Mouse (Mus musculus) testis, postnatal 10 days (tissue): ENCODE measurements around the gene Trf.
"Not testable (repeated sequence)": the region's sequence is repeated elsewhere in the genome, so short reads cannot be mapped to it uniquely, and the experiment has no call there.

Experiments used
- DNase-seq: peaks from one replicate; pipeline ENCODE4 v3.0.0; 2021; ENCODE audit warnings: low spot score

Gene Trf

DNA sequence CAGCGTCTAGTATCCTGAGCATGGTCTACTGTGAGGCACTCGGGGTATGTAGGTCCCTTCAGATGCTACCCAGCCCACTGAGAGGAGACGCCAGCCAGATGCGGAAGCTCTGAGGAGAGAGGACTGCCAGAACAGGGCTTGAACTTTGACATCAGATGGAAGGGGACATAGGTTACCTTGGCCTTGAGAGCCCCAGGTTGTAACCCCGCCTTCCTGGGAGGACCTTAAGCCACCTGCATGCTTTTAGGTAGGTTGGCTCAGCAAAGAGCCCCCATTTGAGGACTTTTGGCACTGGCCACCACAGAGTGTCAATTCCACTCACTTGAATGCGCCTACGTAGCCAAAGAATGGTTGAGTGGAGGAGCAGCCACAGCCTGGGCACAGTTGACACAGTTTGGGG, 5.5 kb downstream of the Trf start:
- no peak for DNase-seq

DNA sequence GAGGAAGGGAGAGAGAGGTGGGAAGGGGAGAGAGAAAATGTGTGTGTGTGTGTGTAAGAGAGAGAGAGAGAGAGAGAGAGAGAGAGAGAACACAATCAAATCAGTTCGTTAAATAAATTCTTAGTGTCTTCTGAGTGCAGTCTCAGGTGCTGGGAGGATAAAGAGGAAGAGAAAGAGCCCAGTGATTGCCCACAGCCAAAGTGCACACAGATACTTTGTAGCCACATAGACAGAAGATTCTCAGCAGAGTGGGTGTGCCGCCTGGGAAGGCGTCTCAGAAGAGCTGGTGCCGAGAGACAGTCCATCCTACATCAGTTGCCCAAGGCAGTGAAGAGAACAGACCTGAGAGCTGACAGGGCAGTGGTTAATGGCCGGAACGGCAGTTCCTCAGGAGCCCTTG, 16.0 kb downstream of the Trf start:
- DNase-seq: no peak

DNA sequence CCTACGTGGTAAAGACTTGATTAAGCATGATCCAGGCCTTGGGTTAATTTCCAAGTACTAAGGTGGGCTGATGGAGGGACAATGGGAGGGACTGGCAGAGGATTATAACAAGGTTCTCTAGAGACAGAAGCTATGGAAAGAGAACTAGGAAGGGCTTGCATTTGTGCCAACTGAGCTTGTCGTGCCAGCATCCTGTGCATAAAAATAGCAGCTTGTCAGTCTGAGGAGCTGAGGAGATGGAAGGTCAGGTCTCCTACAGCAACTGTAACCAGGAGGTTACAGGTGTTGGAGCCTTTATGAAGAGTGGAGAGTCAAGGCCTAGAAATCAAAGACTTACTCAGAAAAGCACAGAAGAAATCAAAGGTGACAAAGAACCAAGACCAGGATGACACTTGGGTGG, 16.6 kb downstream of the Trf start:
- no peak for DNase-seq

DNA sequence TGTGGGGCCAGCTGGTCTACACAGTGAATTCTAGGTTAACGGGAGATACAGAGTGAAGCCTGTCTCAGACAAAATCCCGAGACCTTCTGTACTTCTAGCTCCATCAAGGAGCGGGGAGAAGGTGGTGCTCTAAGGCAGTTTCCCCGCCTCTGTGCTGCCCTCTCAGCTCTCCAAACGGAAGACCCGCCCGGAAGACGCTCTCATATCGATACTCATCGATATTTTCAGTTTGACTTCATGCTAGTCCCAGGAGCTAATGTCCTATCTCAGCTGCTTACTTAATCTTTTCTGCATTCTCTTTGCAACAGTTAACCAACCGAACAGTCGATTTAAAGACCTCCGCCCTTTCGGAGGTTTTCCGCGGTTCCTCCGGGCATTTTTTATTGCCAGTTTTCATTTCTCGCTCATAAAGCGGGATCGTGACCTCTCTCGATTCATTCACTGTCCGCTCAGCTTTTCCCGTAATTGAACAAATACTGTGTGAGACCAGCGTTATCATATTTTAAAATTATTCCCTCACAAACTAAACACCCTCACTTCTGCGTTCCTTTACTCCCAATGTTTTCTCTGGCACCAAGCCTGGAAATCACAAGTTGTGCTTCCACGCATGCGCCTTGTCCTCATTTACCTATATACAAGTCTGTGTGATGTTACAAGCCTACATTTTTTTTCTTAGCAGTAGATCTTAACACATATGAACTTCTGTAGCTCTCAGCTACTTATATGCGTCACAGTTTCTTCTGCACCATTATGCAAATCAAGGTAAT, 17.4 kb downstream of the Trf start:
- no peak for DNase-seq

DNA sequence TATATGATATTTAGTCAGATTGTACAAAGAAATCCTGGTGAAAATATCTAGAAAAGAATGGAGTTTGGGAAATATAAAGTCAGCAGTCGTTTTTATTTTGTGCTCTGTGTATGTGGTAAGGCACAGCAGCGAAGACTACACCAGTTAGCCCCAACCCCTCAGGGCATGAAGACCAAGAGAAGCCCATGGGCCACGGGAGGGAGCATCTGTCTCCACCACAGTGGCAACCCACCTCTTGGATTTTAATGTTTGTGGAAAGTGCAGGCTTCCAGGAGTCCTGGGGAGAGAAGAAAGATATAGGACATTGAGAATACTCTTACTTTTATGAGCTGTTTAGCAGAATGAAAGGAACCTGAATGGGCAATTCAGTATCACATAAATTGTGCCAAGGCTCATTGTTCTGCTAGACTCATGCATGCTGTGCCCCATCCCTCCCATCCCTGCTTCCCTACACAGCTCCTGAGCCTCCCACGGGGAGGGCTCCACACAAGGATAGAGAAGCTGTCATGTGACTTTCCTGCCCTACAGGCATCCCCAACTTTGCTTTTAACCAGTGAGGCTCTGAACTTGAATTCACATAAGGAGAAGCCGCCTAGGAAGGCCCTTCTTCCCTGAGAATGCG, 21.3 kb downstream of the Trf start:
- no peak for DNase-seq

DNA sequence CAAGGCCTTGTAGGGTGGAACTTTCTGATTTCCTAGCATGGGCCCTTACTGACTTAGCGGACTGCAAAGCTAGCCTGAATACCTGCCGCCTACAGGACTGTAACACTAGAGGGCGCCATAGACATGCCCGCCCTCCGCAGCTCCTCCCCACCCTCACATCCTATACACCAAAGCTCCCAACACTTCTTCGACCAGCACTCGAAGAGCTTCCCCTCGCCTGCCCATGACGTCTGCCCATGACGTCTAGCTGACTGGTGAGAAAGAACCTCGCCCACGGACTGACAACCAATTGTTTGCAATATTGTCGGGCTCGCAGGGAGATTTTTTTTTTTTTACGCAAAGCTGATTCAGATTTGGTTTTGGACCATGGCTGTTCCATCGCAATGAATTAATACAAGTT, 22.4 kb downstream of the Trf start:
- peak; percentile 63 for DNase-seq

DNA sequence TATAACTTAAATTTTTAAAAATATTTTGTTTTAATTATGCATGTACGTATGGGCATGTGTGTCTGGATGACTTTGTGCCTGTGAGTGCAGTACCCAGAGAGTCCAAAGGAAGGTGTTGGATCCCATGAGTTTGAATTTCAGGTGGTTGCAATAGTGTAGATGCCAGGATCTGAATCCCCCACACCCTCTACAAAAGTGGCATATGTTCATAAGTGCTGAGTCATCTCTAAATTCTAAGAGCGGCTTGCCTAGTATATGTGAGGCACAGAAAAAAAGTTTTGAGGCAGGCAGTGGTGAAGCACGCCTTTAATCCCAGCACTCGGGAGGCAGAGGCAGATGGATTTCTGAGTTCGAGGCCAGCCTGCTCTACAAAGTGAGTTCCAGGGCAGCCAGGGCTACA, 24.5 kb downstream of the Trf start:
- no peak for DNase-seq

DNA sequence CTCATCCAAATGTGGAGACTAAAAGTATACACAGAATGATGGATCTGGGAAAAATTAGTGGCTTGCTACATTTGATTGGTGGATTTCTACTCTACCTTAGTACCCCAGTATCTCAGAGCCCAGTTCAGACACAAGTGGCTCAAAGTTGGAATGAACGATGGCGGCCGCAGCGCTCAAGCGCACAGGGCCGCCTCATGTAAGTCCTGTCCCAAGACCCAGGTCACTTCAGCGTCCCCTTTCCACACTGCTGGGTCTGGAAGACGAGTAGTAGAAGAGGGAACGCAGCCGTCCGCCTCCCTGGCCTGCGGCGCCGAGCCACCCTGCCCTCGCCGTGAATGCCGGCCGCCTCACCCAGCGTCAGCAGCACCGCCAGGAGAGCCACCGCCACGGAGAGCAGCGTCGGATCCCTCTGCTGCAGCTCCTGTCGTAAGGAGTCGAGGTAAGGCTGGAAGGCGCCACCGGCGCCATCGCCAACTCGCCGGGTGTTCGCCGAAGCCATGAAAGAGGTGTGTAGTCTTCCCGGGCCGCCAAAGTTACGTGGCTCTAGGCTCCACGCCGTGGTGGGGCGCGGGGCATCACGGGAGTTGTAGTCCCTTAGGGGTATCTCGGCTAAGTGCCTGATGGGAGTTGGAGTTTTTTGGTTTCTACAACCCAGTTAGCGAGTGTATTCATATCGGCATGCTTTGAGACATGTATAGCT, 28.5 kb downstream of the Trf start, which contains the start of gene Srprb:
Gene Srprb, minus strand, starts transcription at position 577 of the 700 bp plus-strand sequence.
- DNase-seq: peak; percentile 96

DNA sequence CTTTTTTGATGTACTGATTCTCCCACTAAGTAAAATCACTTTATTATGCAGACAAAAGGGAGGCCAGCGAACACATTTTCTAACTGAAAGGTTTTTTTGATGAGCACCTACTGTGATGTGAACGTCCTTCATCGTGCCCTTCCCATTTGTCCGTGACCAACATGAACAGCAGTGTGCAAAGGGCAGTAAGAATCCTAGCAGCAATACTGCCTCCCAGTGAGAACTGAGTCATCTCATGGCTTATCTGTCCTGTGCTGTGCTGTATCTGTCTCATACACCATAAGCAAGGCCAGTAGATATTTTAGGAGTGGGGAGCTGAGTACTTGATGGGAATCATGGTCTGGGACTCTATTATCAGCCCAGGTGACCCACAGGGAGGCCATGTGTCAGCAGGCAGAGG, 41.8 kb downstream of the Trf start:
- DNase-seq: no peak

DNA sequence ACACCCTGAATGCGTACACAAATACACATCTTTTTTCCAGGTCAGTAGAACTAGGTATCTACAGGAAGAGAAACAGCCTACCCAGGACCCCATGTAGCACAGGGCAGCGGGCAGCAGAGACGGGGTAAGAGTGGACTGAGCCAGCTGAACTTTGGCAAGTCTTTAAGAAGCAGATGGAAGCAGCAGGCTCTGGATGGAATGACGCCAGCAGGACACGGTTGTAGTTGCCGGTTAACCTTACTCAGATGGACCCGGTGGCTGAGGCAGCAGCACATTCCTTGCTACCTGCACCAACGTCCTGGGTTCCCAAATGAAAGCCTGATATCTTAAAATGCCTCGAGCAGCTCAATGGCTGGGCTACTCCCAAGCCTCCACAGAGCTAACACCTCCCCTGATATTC, 43.5 kb downstream of the Trf start:
- peak; percentile 54 for DNase-seq

DNA sequence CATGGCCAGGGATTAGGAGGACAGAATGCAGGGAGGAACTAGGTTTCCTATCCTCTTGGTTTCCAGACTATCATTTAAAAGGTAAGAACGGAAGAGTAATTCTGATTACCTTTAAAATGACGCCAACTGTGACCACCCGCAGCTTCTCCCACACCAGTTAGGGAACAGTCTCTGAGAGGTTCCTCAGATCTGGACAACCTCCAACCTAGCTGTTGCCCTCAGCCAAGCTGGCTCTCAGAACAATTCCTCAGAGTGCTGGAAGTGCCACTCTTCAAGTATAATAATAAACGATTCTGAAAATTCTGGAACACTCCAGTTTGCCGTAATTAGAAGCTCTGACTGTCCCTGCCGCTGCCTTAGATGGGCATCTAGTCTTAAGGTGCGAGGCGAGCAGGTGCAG, 44.3 kb downstream of the Trf start:
- DNase-seq: no peak

DNA sequence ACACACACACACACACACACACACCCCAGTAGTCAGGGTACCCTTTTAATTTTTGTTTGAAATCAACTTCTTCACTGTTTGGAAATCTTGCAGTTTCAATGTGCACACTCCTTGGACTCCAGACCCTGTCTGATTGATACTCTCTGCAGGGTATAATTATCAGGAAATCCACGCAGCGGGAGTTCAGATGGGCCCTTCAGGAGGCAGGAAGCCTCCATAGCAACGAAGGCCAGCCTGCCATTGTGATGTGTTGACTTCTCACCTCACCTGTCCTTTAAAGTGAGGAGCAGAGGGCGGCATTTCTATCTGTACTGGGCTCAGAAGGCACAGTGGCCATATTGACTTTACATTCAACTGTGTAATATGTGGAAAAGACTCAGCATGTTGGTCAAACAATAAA, 45.4 kb downstream of the Trf start:
- DNase-seq: no peak

DNA sequence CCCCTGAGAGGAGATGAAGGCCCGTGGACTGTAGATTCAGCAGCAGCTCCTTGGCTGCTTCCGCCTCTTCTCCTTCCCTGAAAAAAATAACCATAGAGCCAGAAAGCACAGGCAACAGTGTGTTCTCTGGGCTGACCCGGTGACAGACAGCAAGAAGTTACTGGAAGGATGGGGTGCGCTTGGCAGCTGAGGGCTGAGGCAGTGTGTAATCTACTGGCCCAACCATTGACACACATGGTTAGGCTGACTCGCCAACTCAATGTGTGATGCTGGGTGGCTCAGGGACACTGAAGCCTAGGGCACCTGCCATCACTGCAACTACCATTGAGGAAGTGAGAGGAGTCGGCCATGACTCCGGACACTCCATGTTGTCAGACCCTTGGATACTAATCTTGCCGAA, 48.4 kb downstream of the Trf start:
- no peak for DNase-seq

DNA sequence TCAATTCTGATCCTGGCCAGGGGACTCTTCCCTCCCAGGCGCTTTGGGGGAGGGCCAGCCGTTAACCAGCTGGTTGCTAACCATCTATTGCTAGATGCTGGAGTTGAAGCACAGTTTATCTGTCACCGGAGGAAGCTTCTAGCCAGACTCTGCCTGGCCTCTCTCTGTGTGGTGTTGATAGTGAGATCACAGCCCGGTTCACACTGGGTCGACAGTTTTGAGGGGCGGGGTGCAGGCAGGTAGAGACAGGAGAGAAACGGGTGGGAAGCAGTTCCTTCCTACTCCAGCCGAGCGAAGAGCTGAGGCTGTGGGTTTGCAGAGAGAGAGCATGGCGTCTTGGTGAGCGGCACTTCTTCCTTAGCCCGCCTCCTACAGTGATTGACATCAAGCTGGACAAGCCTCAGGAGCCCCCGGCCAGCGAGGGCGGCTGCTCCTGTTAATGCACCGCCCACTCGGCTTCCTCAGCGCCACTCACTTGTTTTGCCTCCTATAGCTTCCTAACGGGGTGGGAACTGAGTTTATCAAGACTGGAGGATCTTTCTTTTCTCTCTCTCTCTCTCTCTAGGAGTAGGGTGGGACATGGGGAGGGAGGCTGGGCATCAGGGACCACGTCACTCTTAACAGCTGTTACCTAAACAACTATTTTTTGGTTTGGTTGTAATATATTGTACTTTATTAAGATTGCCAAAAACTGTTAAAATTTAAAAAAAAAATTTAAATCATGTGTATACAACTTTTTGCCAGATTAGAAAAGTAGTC, 49.3 kb downstream of the Trf start:
- DNase-seq: peak; percentile 81

DNA sequence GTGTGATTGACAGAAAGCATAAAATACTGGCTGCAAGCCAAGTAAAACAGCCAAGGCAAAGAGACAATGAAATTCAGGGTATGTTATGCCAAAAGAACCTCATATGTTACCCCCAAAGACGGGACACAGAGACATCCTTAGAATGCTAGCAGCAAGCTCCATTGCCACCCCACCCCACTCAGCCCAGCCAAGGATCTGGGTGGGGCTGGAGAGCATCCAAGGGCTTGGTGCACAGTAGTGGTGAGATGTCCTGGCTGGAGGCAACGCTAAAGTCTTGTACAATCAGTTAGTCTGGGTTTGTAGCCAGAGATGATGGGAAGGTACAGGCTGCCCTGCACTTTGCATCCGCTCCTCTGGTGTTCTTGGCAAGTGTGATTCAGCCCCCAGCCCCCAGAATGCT, 49.9 kb downstream of the Trf start:
- DNase-seq: peak; percentile 81

DNA sequence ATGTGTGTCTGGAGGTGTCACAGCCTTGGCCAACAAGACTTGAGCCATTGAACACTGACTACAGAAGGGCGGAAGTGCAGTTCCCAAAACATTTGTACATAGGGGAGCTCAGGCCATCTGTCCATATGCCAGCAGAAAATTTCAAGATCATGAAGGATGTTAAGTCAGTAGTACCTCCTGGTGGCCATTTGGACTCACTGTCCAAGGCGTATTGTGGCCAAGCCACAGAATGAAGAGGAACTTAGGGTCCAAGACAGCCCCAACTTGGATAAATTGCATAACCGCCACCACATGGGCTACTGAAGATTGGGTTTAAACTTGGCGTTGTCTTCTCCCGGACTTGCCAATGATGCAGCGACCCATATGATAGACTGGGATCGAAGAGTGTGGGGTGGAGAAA, 54.6 kb downstream of the Trf start:
- no peak for DNase-seq

DNA sequence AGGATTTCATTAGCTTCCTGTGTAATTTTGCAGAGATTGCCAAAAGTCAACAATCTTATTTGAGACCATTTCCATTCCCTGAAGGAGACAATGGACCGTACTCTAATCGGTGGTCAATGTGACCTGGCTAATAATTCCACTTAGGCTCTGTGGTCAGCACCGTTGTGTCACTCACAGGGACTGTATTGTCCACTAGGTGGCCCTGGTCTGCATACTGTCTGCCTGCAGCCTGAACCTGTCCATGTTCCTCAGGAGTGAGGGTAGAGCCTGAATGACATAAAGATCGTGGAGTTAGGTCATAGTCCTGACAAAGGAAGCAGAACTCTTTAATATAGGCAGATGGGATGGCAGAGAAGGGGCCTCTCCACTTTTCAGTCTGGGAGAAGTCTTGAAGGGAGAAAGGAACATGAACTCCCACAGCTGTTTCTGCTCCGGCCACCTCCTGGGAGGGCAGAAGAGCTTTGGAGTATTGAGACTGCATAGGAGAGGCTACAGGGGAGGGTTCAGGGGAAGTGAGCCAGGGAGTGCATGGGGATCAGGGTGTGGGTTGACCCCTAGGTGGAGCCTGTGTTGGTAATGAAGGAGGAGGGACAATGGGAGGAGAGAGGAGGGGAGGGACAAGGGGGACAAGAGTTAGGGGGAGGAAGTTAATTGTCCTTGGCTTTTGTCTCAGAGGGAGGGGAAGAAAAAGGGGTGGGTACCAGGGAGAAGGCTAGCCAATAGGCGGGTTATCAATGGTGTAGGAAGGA, 55.3 kb downstream of the Trf start:
- no peak for DNase-seq

DNA sequence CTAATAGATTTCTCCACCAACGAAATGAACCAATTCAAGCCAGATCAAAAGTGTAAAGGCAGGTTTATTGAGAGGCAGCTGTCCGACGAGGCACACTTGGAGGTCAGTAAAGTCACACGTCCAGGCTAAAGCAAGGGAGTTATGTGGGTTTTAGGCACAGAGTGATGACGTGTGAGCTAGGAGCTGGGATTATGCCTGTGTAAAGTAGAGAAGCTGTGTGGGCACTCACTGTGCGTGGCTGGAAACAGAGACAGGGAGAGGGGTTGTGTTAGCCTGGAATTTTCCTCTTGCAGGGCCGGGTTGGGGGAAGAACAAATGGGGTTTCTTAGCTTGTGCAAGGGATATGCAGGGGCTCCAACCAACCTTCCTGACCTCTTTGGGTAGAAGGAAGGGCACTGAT, 61.5 kb downstream of the Trf start:
- DNase-seq: no peak

DNA sequence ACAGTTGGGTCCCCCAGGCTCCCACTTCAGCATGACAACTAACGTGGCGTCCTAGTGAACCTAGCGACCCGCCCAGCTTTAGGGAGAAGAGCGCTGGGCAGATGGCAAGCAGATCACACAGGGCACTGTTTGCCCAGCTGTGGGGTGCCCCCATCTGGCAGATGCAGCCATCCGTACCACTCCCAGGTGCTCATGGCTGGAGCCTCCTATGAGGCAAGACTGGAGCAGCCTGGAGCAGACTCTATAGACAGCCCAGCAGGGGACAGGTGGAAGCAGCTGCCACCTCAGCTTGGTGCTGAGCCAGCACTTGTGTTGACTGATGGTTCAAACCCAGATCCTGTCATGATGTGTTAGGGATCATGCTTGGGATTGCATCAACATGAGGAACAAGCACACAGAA, 62.2 kb downstream of the Trf start:
- no peak for DNase-seq

DNA sequence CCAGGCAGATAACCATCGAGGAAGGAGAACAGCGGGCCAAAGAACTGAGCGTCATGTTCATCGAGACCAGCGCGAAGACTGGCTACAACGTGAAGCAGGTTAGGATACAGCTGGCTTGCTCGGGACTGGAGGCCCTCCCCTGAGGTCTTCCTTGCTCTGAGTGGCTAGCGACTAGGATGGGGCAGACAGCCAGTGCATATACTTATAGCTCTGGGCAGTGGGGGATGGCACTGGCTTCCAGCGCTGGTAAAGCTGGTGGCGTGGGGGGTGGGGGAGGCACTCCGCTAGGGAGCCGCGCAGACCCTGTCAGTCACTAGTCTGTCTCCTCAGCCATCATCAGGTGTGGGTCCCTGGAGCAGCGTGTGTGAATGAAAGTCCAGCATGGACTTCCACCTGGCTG, 66.4 kb downstream of the Trf start:
- DNase-seq: no peak

DNA sequence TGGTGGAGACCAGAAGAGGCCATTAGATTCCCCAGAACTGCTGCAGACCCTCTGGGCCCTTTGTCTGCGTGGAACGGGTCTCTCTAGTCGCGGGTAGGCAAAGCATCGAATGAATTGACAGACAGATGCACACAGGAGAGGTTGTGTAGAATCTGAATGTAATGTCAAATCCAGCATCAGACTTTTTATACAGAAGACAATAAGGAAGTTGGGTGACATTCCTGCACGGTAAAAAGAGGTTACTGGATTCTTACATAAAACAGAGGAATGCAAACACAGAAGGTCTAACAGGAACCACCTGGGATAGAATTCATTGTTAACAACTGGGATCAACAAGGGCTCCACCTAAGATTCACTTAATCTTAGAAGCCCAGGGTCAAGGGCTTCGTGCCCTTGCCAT, 75.1 kb downstream of the Trf start:
- DNase-seq: not testable (repeated sequence)

DNA sequence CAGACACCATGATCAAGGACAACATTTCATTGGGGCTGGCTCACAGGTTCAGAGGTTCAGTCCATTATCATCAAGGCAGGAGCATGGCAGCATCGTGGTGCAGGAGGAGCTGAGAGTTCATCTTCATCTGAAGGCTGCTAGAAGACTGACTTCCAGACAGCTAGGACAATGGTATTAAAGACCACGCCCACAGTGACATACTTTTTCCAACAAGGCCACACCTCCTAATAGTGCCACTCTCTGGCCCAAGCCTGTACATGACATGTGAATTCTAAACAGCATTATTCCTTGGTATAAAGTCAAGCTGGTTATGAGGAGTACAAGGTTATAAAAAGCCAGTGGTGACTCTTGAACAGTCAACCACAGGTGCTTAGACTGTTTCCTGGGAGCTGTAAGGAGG, 75.7 kb downstream of the Trf start:
- no peak for DNase-seq
